Mouse (Mus musculus): ENCODE data around the gene Cmah.

Cmah gene

GRCm38 (mm10) chr13:24519976-24520647, 192.9 kb downstream of the Cmah start:
- no peak for DNase-seq

- no peak for DNase-seq
These were observed 193.6 kb downstream of the Cmah start for GRCm38 (mm10) chr13:24520796-24521195.

DNA sequence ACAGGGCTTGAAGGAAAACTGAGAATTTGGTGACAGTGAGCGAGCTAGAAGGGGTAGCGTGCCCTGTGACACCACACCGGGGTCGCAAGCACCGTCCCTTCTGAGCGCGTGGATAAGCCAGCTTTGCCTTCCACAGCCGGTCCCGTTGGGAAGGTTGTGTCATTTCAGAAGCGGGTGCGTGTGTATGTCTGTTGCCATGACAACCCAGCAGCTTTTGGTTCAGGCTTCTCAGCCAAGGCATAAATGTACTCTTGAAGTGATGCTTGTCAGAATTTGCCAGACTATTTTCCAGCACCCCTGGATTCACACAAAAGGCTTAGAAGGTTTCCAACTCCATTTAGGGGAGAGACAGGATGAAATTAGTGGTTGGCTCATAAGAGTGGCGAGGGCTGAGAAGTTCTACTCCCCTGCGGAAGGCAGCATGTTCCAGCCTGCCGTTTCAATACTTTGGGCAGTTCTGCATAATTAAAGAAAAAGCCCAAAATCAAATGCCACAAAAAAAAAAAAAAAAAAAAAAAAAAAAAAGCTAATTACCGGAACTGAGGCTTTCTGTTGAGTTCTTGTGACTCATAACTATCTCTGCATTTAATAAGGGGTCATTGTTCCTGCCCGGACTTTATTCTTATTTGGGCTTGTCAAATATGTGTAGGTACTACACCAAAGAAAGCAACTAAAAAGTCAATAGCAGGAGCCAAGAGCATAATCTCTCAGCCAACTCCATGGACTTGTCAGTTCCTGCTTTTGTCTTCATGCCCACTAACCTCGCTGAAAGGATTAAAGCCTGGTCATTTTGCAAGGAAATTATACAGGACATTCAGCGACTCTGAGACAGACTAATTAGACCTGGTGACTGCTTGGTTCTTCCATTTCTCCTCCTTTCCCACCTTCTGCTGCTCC, 194.5 kb downstream of the Cmah start:
- no peak for DNase-seq

DNA sequence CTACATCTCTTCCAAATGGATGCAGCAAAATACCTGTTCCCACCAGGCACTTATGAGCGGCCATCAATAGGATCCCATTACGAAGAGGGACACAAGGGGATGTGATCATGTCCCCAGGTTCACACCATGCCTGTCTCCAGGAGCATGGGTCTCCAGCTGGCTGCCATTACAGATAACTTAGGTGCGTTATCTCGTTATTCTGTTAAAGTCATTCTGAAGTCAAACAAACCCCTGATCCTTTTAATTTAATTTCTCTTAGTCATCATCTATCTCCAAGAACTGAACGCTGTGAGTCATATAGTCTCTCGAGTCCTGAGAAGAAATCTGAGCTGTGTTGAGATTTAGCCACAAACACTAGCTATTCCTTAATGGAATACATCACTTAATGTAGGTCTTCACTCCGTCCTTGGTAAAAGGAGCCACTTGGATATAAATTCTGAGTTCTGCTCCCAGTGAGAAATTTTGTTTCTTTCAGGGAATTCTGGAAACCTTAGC, 195.2 kb downstream of the Cmah start:
- DNase-seq: no peak

- DNase-seq: no peak
These were observed 196.5 kb downstream of the Cmah start for GRCm38 (mm10) chr13:24523587-24524221.

- no peak for DNase-seq
These were observed 197.3 kb downstream of the Cmah start for GRCm38 (mm10) chr13:24524468-24524867.

- no peak for DNase-seq
These were observed 198.3 kb downstream of the Cmah start for GRCm38 (mm10) chr13:24525551-24525950.

- no peak for DNase-seq
These were observed 199.7 kb downstream of the Cmah start for GRCm38 (mm10) chr13:24526916-24527315.

All from thymus, postnatal 14 days (tissue).